Mouse (Mus musculus): ENCODE measurements around the gene Caly. TPM values are rescaled to one million over a fixed set of nuclear protein-coding genes. Genes with fewer than 3 reads are reported as not detected.

The Caly gene
- polyA plus RNA-seq, 1 experiment from 2014 or later, result 24.8 TPM

GRCm38 (mm10) chr7:140057413-140058407 lies 24.6 kb downstream of the Caly start:
- Histone ChIP-seq H3K4me2 (replicated peaks) (peak overlapping the region; percentile 58), H3K27ac (peak overlapping the region; percentile 93), H3K9ac (peak overlapping the region; percentile 71), H3K36me3 (no peaks in the 10 kb centered on the region), H3K9me3 (replicated peaks) (no peaks in the 10 kb centered on the region), H3K4me1 (peaks cover 55% of the 10 kb centered on the region), H3K4me3 (peak overlapping the region; percentile 39), H3K27me3 (peaks cover 53% of the 10 kb centered on the region)
- 3% methylated on average over 53 of the region's 53 CpGs for WGBS
- ATAC-seq (ENCODE audit: low FRiP score), result peak; percentile 78

GRCm38 (mm10) chr7:140054124-140054523 lies 28.2 kb downstream of the Caly start:
- Histone ChIP-seq H3K4me3 (no peak overlapping the region), H3K4me1 (peaks cover 37% of the 10 kb centered on the region), H3K27me3 (peaks cover 56% of the 10 kb centered on the region), H3K9ac (no peak overlapping the region), H3K36me3 (no peaks in the 10 kb centered on the region), H3K9me3 (replicated peaks) (no peaks in the 10 kb centered on the region), H3K27ac (no peak overlapping the region), H3K4me2 (replicated peaks) (no peak overlapping the region)
- WGBS, result 89% methylated on average over 4 of the region's 4 CpGs
- ATAC-seq (ENCODE audit: low FRiP score), result no peak

- Histone ChIP-seq H3K27ac (peak overlapping the region; percentile 71), H3K4me2 (replicated peaks) (peak overlapping the region; percentile 70), H3K36me3 (no peaks in the 10 kb centered on the region), H3K4me1 (peaks cover 33% of the 10 kb centered on the region), H3K27me3 (peaks cover 87% of the 10 kb centered on the region), H3K4me3 (peak overlapping the region; percentile 54), H3K9ac (peak overlapping the region; percentile 58; the same call in 1 of the 2 replicates), H3K9me3 (replicated peaks) (no peaks in the 10 kb centered on the region)
- WGBS, result under 1% methylated on average over 34 of the region's 34 CpGs
- ATAC-seq (ENCODE audit: low FRiP score), result peak; percentile 85
These were observed 33.1 kb downstream of the Caly start for GRCm38 (mm10) chr7:140049115-140049689.

GRCm38 (mm10) chr7:140048361-140049114 lies 33.8 kb downstream of the Caly start, which contains the start of gene Msx3:
Msx3 (minus strand) TSS chr7:140049089.
- peak within 1 kb of the TSS; percentile 71 for H3K27ac ChIP-seq
- no peaks in the 10 kb centered on the region for H3K36me3 ChIP-seq
- H3K4me1 ChIP-seq, result peaks cover 33% of the 10 kb centered on the region
- peaks cover 88% of the 10 kb centered on the region for H3K27me3 ChIP-seq
- H3K4me2 ChIP-seq (replicated peaks), result peak within 1 kb of the TSS; percentile 70
- peak within 1 kb of the TSS; percentile 54 for H3K4me3 ChIP-seq
- peak within 1 kb of the TSS; percentile 58 for H3K9ac ChIP-seq
- 1% methylated on average over 56 of the region's 56 CpGs for WGBS
- no peaks in the 10 kb centered on the region for H3K9me3 ChIP-seq (replicated peaks)
- ATAC-seq (ENCODE audit: low FRiP score), result peak; percentile 23

GRCm38 (mm10) chr7:140047811-140048311 lies 34.5 kb downstream of the Caly start:
- under 1% methylated on average over 33 of the region's 33 CpGs for WGBS
- Histone ChIP-seq H3K9ac (peak overlapping the region; percentile 58), H3K4me3 (peak overlapping the region; percentile 54), H3K4me1 (peaks cover 33% of the 10 kb centered on the region), H3K27me3 (peaks cover 84% of the 10 kb centered on the region), H3K9me3 (replicated peaks) (no peaks in the 10 kb centered on the region), H3K4me2 (replicated peaks) (peak overlapping the region; percentile 70), H3K36me3 (no peaks in the 10 kb centered on the region), H3K27ac (peak overlapping the region; percentile 52; the same call in 1 of the 2 replicates)
- no peak for ATAC-seq (ENCODE audit: low FRiP score)

GRCm38 (mm10) chr7:140045546-140045945 lies 36.8 kb downstream of the Caly start:
- Histone ChIP-seq H3K4me1 (peaks cover 30% of the 10 kb centered on the region), H3K36me3 (peaks cover 8% of the 10 kb centered on the region), H3K27me3 (peaks cover 66% of the 10 kb centered on the region), H3K4me3 (no peak overlapping the region), H3K4me2 (replicated peaks) (no peak overlapping the region), H3K9ac (no peak overlapping the region), H3K27ac (no peak overlapping the region), H3K9me3 (replicated peaks) (no peaks in the 10 kb centered on the region)
- 81% methylated on average over 4 of the region's 4 CpGs for WGBS
- no peak for ATAC-seq (ENCODE audit: low FRiP score)

GRCm38 (mm10) chr7:140042728-140043127 lies 39.6 kb downstream of the Caly start:
- Histone ChIP-seq H3K4me1 (peaks cover 11% of the 10 kb centered on the region), H3K27me3 (peaks cover 38% of the 10 kb centered on the region)

GRCm38 (mm10) chr7:140037171-140037555 lies 45.2 kb downstream of the Caly start:
- Histone ChIP-seq H3K4me2 (replicated peaks) (peak overlapping the region; percentile 84), H3K9ac (peak overlapping the region; percentile 85), H3K36me3 (peaks cover 29% of the 10 kb centered on the region), H3K27me3 (no peaks in the 10 kb centered on the region), H3K4me3 (peak overlapping the region; percentile 82), H3K27ac (no peak overlapping the region), H3K9me3 (replicated peaks) (no peaks in the 10 kb centered on the region), H3K4me1 (peaks cover 18% of the 10 kb centered on the region)
- WGBS, result 72% methylated on average over 3 of the region's 3 CpGs
- ATAC-seq (ENCODE audit: low FRiP score), result no peak

More at GRCm38 (mm10) chr7:140042728-140043127, 39.6 kb downstream of the Caly start:
- Histone ChIP-seq H3K9ac (no peak overlapping the region), H3K4me3 (no peak overlapping the region), H3K4me2 (replicated peaks) (no peak overlapping the region), H3K36me3 (peaks cover 15% of the 10 kb centered on the region), H3K9me3 (replicated peaks) (no peaks in the 10 kb centered on the region), H3K27ac (no peak overlapping the region)
- ATAC-seq (ENCODE audit: low FRiP score), result no peak
- 60% methylated on average over 3 of the region's 3 CpGs for WGBS

GRCm38 (mm10) chr7:140036281-140037170 lies 45.8 kb downstream of the Caly start, which contains the start of the genes Zfp511 and Tubgcp2:
Zfp511 (plus strand) TSS chr7:140036391.
Tubgcp2 (minus strand) TSS chr7:140036669.
- Histone ChIP-seq H3K4me3 (peak within 1 kb of the TSS; percentile 82), H3K9me3 (replicated peaks) (no peaks in the 10 kb centered on the region), H3K36me3 (peaks cover 34% of the 10 kb centered on the region), H3K4me2 (replicated peaks) (peak within 1 kb of the TSS; percentile 84), H3K27ac (peak within 1 kb of the TSS; percentile 91), H3K4me1 (peaks cover 18% of the 10 kb centered on the region), H3K9ac (peak within 1 kb of the TSS; percentile 85), H3K27me3 (no peaks in the 10 kb centered on the region)
- 2% methylated on average over 67 of the region's 69 CpGs for WGBS
- peak; percentile 97 for ATAC-seq (ENCODE audit: low FRiP score)

- Histone ChIP-seq H3K27me3 (no peaks in the 10 kb centered on the region), H3K36me3 (peaks cover 35% of the 10 kb centered on the region), H3K4me3 (peak overlapping the region; percentile 82), H3K27ac (no peak overlapping the region), H3K4me1 (peaks cover 18% of the 10 kb centered on the region), H3K9ac (peak overlapping the region; percentile 85), H3K9me3 (replicated peaks) (no peaks in the 10 kb centered on the region), H3K4me2 (replicated peaks) (peak overlapping the region; percentile 84)
- ATAC-seq (ENCODE audit: low FRiP score), result no peak
- WGBS, result 20% methylated on average over 7 of the region's 7 CpGs
These were observed 46.9 kb downstream of the Caly start for GRCm38 (mm10) chr7:140035456-140035855.

- 95% methylated on average over 9 of the region's 9 CpGs for WGBS
- Histone ChIP-seq H3K4me2 (replicated peaks) (no peak overlapping the region), H3K36me3 (peaks cover 49% of the 10 kb centered on the region)
These were observed 49.0 kb downstream of the Caly start for GRCm38 (mm10) chr7:140033386-140033785.

More at GRCm38 (mm10) chr7:140033386-140033785, 49.0 kb downstream of the Caly start:
- Histone ChIP-seq H3K27me3 (no peaks in the 10 kb centered on the region), H3K27ac (no peak overlapping the region), H3K9ac (no peak overlapping the region), H3K4me3 (no peak overlapping the region), H3K9me3 (replicated peaks) (no peaks in the 10 kb centered on the region), H3K4me1 (peaks cover 18% of the 10 kb centered on the region)
- no peak for ATAC-seq (ENCODE audit: low FRiP score)

All from hindbrain, embryonic 12.5 days (tissue).